Mouse (Mus musculus) ES-E14 (cell line): ENCODE measurements around the gene Spag4.

Experiments
- CHD2 ChIP-seq: IDR thresholded peaks from 2 replicates; pipeline ENCODE4 v1.6.1; 2014; ENCODE audit warnings: mild to moderate bottlenecking, low read depth, low read length, inconsistent platforms
- HCFC1 ChIP-seq: IDR thresholded peaks from 2 replicates; pipeline ENCODE4 v1.6.1; 2012; ENCODE audit warnings: low read length, inconsistent platforms, borderline replicate concordance; ENCODE audit not compliant: insufficient read depth
- MAFK ChIP-seq: IDR thresholded peaks from 2 replicates; pipeline ENCODE4 v1.6.1; 2014; ENCODE audit warnings: mild to moderate bottlenecking, low read depth, low read length, inconsistent platforms; ENCODE audit not compliant: insufficient read depth
- ZC3H11A ChIP-seq: IDR thresholded peaks from 2 replicates; pipeline ENCODE4 v1.6.1; 2012; ENCODE audit warnings: low read depth, mild to moderate bottlenecking, inconsistent platforms, low read length, borderline replicate concordance
- ZNF384 ChIP-seq: IDR thresholded peaks from 2 replicates; pipeline ENCODE4 v1.6.1; 2012; ENCODE audit warnings: low read depth, low read length, inconsistent platforms

DNA sequence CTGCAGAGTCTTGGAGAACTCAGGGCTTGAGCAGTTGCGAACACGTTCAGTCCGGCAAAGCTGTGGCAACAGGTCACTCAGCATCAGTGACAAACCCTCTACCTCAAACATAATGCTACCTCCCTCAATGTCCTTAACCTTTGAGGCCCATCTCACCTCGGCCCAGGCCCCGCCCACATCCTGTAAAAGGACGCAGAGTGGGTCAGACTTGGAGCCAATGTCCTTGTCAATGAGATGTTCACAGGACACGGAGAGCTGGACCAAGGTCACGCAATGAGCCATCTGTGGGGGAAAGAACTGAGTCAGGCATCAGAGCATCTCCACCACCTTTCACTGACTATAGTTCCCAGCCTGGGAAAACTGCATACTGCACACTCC is 14.2 kb downstream of the Spag4 start:
- TF ChIP-seq ZNF384: no peak
- TF ChIP-seq ZC3H11A: no peak
- TF ChIP-seq HCFC1: no peak
- TF ChIP-seq CHD2: no peak
- TF ChIP-seq MAFK: no peak
